Mouse (Mus musculus) heart, adult 8-10 months (tissue): Measurements from ENCODE around the gene Fgd6. TPM values are rescaled to one million over a fixed set of nuclear protein-coding genes. Genes with fewer than 3 reads are reported as not detected.

Experiments used
- DNase-seq: peaks from one replicate; pipeline ENCODE4 v3.0.0; 2022; ENCODE audit warnings: low spot score
- total RNA-seq, 4 experiments: library from RNA; stranded (reverse); gene quantifications; 2 replicates each; pipeline ENCODE4 v1.2.4; 2022

Gene Fgd6
- total RNA-seq, 4 experiments from 2014 or later: 5.4 to 6.2 (median 5.7) TPM

DNA sequence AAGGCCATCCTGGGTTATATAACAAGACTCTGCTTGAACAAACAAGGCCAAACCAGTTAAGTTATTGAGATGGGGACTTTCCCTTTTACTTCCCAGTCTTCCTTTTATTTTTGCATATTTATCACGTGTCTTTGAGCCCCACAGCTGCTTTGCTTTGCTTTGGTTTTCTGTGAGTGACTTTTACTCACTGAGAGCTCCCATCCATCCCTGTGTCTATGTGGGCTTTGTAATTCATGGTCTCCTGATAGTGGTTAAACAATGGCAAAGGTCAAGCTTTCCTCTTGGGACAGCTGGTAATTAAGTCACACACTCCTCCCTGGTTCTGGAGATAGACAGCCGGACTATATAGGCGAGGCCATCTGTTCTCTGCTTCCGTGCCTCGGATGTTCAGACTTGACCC, 57.7 kb downstream of the Fgd6 start:
- no peak for DNase-seq

DNA sequence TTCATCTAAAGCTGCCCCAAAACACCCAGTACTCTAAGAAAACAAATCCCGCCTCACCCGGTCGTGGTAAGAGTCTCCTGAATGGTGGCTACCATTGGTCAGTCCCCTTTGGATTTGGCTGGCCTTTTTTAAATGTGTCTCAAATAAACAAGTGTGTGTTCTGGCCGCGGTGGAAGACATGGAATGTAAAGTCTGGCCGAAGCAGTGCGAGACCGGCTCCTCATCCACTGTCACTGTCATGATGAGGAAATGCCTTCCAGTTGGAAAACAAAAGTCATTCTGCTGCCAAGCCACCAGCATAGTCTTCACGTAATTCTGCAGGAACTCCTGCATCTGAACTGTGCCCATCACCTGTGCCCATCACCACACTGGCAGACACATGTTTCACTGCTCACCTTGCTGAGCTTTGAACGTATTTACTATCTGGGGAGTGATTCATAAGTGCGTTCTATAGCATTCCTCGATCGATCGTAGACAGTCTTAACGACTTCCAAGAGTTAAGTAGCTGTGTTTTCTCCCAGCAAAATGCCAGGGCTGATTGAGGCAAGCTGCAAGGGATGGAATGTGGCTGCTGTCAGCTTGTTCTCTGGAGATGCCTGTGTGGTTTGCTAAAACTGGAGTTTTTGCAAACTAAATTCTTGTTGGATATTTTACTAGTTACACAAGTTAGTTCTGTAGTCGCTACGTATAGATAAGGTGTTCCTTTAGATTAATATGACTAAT, 60.1 kb downstream of the Fgd6 start:
- no peak for DNase-seq

DNA sequence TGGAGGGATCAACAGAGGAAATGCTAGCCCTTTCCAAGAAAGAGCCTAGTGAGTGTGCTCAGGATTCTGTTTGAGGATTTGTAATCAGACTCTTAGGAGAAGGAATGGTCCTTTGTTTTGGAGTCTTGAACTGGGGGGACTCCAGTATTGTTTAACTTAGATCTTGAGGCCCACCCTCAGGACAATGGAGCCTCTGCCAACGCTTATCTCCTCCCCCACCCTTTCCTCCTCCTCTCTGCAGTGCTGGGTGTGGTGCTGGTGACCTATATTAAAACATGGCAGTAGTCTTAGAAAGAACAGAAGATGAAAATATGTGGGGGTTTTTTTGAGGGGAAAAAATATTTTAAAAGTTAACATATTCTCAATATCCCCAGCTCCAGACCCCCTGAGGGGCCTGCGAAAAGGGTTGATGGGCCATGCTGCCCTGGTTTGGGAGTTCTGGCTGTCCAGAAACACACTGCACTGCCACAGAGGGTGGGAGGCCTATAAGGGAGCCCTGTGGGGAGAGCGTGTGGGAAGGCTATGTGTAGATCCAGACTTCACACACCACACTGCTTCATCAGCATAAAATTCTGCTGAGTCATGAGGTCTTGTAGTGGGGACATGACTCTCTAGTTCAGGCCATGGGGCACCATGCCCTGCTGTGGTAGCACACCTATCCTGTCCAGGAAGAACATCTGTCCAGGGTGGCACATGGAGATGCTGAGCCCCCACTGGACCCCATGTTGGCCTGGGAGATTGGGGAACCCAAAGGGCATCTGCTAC, 61.5 kb downstream of the Fgd6 start:
- DNase-seq: no peak

DNA sequence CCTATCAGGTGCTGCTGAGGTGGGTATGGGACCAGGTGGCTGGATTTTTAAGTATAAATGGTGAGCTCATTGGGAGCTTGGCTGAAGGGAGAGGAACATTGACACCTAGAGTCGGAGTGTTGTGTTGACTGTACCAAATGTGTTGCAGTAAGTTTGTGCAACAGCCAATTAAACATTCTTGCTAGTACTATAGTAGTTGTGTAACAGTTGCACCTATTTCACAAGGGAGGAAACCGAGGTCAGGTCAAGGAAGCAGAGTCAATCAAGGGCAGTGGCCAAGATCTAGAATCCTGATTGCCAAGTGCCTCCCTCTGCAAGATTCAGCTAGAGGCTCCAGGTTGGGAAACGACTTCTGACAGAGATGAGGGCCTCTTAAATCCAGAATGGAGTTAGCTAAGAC, 62.3 kb downstream of the Fgd6 start:
- no peak for DNase-seq

DNA sequence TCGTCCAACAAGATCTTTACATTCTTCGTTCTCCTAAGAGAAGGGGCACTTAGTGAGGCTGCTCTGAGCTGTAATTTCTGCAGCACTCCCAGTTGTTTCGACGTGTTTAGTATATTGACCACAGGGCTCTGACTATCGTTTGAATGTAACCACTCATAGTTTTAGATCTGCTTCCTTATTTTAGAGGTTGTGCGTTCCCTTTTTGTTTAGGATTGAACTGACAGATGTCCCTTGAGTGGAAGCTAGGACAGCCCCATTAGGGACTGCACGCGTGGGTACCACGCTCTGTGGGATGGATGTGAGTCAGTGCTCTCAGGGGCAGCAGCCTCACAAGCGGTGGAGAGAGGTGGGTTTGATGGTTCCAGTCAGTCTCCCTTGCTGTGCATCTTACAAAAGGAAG, 69.7 kb downstream of the Fgd6 start:
- DNase-seq: no peak

DNA sequence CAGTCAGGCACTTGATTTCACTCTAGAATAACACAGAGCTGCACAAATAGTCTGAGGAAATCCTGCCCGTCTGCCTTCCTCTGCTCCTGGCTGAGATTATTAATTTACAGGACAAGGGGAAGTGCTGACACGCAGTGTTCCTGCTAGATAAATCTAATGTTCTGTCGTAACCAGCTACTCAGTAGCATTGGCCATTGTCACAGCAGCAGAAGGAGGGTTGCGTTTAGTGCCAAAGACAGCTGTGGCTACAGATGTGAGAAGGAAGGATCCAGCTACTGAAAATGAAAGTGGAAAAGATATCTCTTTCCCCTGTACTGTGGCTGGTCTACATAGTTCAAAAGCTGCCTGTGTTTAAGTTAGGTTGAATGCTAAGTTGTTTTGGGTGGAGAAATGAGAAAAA, 71.4 kb downstream of the Fgd6 start:
- DNase-seq: peak; percentile 65

DNA sequence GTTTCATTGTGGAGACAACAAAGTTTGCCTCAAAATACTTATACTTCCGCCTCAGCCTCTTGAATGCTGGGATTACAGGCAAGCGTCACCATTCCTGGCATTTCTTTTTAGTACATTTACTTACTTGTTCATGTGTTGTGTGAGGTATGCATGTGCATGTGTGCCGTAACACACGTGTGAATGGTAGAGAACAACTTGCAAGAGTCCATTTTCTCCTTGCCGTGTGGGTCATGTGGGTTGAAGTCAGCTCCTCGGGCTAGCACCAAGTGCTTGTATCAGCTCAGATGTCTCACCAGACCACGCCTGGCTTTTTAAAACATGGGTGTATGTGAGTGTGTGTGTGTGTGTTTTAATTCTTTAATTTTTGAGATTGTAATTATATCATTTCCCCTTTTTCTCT, 71.8 kb downstream of the Fgd6 start:
- no peak for DNase-seq

DNA sequence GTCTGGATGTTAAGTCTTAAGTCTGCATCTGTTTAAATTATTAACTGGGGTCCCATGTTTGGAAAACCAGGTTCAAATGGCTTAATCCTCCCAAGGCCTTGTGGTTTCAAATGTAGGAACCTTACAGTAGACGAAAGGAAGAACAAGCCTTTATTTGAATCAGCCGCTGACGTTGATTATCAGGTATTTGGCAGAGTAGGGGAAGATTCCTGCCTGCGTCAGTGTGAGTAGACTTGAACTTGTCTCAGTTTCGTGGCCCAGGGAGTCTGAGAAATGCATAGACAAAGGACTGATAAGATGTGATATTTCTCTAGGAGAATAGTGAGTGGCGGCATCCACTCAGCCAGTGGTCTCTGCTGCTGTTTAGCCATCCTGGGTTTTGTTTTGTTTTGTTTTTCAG, 73.0 kb downstream of the Fgd6 start:
- no peak for DNase-seq

DNA sequence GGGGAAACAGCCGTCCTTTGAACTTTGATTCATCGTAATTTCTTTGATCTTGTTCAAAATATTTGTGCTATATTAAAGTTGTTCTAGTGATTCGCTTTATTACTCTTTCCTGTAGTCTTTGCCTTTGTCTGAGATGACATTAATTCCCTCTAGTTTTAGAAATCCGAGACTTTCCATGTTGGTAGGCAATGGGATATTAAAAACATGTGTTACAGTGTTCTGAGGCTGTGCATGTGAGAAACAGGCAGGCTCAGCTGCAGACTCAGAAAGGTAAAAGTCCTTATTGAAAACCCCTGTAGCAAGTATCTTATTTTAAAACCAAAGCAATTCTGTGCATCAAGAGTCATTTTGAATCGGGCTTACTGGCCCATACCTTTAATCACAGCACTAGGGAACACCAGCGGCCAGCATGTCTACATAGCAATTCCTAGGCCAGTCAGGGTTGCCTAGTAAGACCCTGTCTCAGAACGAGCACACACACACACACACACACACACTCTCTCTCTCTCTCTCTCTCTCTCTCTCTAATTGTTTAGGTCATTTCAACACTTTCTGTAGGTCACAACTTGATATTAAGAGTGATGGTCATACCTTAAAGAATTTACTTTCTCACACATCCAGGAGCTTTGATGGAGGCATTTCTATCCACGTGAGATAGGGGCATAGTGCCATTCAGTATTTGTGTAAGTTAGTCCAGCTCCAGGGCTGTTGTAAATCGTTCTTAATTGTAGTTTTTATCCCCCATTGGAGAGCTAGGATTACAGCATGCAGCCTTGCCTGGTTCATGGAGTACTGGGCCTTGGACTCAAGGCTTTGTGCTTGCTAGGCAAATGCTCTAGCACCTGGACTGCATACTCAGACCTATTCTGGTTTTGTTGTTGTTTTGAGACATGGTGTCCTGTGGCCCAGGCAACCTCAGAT, 75.3 kb downstream of the Fgd6 start:
- DNase-seq: no peak

DNA sequence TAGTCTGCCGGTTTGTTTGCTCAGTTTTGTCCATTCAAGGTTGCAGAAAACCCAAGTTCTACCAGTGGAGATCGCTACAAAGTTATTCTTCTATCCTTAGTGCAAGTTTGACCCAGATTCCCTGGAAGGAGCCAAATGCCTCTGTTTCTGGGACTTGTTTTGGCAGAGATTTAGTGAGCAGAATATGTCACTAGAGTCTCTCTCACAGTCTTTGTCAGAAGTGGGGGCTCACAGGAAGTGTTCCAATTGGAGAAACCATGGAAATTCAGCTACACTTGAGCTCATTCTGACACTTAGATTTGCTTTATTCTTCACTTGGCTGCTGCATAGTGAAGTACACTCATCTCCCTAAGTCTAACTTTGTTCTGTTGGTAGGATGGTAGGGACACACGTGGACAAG, 76.4 kb downstream of the Fgd6 start:
- DNase-seq: no peak

DNA sequence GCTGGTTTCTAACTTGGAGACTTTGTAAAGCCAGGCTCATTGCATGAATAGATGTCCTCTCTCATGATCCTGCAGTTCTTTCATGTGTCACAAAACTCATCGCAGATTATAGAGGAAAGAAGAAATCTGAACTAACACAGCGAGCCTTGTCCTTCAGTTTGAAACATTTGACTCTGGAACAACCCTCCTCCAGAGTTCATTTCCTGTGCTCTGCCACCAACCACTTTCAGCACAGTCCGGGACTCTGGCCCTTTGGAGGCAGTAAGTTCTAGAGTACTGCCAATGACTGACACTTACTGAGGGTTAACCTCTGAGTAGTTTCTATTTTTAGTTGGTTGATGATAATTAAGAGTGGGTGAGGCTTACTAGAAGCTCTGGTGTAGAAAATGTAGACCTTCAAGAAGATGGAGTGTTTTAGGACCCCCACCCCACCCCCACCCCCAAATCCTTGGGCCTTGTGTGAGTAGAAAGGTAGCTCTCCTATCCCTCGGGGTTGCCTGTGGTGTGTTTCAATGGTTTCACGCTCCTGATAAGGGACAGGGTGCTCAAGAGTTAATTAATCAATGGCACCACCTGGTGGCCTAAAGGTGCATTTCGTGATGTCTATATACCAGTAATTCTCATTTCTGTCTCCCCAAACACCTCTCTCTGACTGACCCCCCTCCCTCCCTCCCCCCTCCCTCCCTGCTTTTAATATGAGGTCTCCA, 80.2 kb downstream of the Fgd6 start:
- peak; percentile 86 for DNase-seq

DNA sequence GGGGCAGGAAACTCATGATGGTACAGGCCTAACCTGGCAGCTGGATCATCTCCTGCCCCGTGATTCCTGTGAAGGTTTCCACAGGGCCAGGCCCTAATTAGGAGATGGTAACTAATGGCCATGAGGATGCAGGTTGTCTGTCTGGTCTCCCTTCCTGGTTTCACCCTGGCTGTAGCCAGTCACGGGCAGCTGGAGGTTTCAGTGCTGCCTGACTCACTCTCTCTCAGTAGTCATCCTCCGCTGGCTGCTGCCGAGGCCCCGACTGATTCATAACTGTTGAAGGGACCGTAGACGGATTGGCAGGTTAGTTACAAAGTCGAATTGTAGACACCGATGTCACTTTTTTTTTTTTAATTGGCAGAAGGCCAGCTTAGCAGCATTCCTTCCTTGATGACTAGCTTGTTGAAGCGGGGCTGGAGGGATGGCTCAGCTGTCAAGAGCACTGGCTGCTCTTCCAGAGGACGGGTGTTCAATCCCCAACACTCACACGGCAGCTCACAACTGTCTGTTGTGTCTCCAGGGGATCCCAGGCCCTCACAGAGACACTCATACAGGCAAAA, 81.1 kb downstream of the Fgd6 start:
- no peak for DNase-seq

DNA sequence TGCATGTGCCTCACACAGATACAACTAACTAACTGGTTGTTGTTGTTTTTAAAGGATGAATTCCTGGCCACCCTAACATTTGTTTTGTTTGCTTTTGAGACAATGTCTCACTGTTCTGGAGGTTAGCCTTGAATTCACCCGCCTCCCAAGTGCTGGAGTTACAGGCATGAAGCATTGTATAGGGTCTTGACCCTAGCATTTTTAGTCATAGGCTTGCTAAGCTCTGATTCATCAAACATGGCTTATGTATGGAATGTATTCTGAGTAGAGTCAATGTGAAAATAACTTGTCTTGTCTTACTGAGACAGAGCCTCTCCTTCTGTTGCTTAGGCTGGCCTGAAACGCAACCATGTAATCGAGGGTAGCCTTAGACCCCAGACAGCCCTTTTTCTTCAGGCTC, 82.1 kb downstream of the Fgd6 start:
- DNase-seq: no peak

DNA sequence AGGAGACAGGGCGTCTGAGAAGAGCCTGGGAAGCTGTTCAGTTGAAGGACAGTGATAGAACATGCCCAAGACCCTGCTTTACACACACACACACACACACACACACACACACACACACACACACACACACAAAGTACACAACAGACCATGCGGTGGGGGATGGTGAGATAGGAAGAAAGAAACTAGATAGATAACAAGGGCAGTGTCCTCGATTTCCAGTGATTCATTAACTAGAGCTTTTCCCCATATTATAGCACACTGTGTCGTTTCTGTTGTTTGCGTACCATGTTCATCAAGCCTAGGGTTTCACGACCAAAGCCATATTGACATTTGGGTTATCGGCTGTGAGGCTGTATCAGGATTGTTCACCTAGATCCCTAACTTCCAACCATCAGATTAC, 83.2 kb downstream of the Fgd6 start:
- no peak for DNase-seq

DNA sequence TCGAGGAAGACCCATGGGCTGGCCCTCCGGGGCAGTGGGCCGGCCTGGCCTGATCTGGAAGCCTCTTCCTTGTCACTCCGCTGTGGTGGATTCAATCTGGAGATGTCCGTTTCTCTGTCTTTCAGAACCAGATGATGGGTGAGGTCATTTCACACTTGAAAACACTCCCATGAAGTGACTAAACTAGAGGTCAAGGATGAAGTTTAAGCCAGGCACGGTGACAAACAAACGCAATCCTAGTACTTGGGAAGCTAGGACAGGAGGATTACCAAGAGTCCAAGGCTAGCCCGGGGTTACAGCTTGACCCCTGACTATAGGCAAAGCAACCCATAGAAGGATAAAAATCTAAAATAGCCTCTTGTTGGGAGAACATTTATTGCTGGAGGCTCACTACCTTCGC, 84.9 kb downstream of the Fgd6 start:
- no peak for DNase-seq

DNA sequence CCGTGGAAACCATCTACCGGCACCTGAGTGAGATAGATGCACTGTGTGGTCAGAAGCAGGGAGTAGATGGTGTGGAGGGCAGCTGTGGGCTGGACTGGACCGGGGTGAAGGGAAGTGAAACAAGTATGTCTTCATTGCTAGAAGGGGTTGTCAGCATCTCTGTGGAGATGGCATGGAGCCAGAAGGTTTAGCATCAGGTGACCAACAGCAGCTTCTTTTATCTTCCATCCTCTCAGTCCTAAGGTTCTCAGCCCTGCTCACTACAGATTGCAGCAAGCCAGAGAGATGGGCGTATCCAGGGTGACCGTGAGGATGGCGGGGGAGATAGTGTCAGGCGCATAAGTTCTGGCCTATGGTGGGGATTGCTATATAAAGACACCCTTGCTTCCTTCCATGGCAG, 86.8 kb downstream of the Fgd6 start:
- DNase-seq: peak; percentile 28

DNA sequence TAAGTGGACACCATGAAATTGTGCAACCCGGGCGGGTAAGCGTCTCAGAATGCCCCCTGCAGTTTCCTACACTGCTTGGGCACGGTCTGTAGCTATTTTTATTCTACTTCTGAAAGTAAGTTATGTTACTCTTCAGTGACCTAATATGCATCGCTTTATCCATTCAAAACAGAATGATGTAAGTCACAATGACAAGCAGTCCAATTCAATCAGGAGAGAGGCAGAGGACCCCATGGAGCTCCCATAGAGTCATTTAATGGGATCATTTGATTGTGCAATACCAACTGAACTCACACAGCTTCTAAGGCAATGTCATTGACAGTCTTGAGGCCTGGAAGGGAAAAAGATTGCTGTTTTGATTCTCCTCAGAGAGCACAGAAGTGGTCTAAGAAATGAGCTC, 87.8 kb downstream of the Fgd6 start:
- no peak for DNase-seq

DNA sequence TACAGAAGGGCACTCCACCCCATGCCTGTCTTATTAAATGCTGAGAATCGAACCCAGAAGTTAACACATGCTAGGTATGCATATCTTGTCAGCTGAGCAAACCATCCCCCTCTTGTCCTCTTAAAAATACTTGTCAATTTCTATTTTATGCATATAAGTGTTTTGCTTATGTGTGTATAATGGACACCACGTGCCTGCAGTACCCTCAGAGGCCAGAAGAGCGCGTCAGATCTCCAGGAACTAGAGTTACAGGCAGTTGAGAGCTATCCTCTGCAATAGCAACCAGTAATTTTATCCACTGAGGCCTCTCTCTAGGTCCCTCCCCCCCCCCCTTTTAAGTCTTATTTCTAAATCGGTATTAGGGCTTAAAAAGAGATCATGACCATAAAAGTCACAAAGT, 88.6 kb downstream of the Fgd6 start:
- DNase-seq: no peak

DNA sequence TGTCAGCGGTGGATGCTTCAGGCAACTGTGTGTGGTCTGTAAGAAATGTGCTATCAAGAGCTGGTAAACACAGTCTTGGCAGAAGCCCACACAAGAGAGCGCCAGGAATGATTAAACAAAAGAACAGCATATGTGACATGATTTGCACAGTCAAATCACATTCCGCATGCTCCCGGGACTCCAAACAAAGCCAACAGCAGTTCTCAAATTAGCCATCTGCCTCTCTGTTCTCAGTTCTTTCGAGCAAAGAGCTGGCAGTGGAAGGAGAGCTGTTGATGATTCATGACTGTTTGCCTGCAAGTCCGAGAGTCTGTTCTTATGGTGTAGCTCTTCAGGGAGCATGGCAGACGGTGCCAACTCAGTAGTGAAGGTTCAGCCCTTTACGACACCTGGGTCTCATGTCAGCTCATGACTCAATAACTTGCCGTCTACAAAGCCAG, 93.9 kb downstream of the Fgd6 start:
- DNase-seq: no peak

DNA sequence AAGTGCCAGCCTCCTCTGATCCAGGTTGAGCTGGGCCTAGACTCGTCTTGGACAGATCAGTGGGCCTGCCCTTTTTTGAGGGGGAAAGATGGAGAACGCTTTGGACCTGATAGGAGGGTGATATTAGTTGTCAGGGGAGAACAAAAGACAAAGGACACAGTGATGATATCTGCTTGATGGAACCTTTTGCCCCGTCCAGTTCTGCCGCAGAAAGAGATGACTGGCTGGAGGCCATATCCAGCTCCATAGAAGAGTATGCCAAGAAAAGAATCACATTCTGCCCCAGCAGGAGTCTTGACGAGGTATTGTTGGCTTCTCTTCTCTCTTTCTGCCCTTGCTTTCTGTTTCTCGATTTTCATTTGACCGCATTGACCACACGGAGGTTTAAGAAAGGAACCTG, 97.3 kb downstream of the Fgd6 start:
- no peak for DNase-seq

DNA sequence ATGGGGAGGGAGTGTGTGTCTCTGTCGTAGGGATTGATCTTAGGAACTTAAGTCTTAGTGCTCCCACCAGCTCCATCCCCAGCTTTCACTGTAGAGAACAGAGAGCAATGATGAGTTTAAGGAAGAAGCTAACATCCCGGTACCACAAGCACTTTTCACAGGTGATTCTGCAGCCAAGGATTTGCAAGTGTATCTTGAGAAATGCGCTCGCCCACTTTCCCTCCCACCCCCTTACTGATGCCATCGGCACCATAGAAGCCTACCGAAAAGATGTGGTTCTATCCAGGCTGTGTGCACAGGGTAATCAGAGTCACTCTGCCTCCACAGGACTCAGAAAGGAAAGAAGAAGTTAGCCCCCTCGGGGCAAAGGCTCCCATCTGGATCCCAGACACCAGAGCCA, 97.9 kb downstream of the Fgd6 start:
- no peak for DNase-seq
